Mouse (Mus musculus) stomach, postnatal 0 days (tissue): ENCODE data around the gene Sec63.

Experiments used
- CTCF ChIP-seq: IDR thresholded peaks from 2 replicates; pipeline ENCODE4 v1.5.1; 2016; ENCODE audit warnings: antibody characterized with exemption, low read depth, mild to moderate bottlenecking, moderate library complexity
- EP300 ChIP-seq: optimal IDR thresholded peaks from 2 replicates; pipeline ENCODE3; 2016; ENCODE audit warnings: antibody characterized with exemption

DNA sequence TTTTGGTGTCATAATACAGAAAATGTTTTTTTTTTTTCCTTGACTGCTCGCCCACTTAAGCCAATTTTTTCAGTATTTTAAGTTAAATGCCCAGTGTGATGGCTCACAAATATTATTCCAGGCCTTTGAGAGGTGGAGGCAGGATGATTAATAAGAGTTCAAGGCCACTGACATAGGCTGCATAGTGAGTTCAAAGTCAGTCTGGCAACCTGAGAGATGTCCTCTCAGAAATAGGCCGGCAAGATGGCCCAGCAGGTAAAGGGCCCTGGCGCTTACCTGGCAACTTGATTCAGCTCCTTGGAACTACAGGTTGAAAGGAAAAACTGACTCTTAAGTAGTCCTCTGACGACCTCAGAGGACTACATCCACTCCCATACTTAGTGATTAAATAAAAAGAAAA lies 1.9 kb downstream of the Sec63 start:
- no peak for TF ChIP-seq CTCF
- TF ChIP-seq EP300, result no peak
